Mouse (Mus musculus) monocyte, adult 5-6 weeks (primary cell): ENCODE measurements at regions not wholly inside any gene's neighbourhood (a gene's known extent, or its start where the extent isn't known, plus 50 kb on each side); places are given as distances from the start of the nearest gene placed in this dataset.
"Not testable (repeated sequence)": the region's sequence is repeated elsewhere in the genome, so short reads cannot be mapped to it uniquely, and the experiment has no call there.

Source experiments
- ATAC-seq: fragments of 153-309, 156-312 bp; replicated peaks from 2 replicates; pipeline ENCODE4 v1.8.0; 2017; ENCODE audit warnings: mild to moderate bottlenecking; ENCODE audit not compliant: low TSS enrichment, insufficient number of reproducible peaks, severe bottlenecking, poor library complexity, low FRiP score

DNA sequence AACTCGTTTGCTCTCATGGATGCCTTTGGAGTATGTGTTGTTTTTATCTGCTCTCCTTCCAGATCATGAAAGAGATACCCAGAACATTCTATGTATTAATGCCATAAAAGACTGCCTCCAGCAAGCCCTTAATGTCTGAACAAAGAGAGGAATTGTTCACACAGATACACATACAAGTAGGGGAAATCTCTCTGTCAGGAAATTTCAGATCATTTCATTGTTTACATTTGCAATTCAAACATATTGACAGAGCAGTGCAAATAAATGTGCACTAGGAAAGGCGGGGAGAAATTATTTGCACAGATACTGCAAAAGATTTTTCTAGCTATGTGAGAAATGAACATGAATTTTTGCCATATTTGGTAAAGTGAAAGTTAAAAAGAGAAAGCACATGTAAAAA, 216.4 kb upstream of the Ube2e3 start:
- ATAC-seq: no peak

DNA sequence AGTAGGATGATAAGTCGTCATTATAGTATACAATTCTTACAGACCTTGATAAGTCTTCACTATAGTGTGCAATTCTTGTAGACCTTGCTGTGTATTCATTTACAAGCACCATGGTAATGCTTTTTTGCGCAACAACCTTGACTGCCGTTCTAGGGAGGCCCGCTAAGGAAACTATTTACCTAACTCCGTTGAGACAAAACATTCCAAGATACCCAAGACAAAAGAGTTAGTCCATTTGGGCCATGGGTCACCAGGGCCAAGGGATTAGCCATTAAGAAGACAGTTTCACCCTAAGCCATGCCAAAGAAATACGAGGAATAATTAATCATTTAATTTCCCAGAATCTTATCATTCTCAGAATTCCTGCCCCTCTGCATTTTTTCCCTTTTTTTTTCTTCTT, 227.6 kb upstream of the Ube2e3 start:
- no peak for ATAC-seq

GRCm38 (mm10) chr2:78625264-78625663, 242.7 kb upstream of the Ube2e3 start:
- no peak for ATAC-seq

GRCm38 (mm10) chr2:78606388-78606787, 261.5 kb upstream of the Ube2e3 start:
- no peak for ATAC-seq

- ATAC-seq: no peak
These were observed 267.2 kb upstream of the Ube2e3 start for GRCm38 (mm10) chr2:78600753-78601152.

GRCm38 (mm10) chr2:78598039-78598438, 269.9 kb upstream of the Ube2e3 start:
- ATAC-seq: no peak

GRCm38 (mm10) chr2:78596251-78596650, 271.7 kb upstream of the Ube2e3 start:
- no peak for ATAC-seq

GRCm38 (mm10) chr2:78580013-78580412, 287.9 kb upstream of the Ube2e3 start:
- ATAC-seq: no peak

GRCm38 (mm10) chr2:78572492-78572891, 295.4 kb upstream of the Ube2e3 start:
- ATAC-seq: no peak

- no peak for ATAC-seq
These were observed 309.8 kb upstream of the Ube2e3 start for GRCm38 (mm10) chr2:78558128-78558527.

DNA sequence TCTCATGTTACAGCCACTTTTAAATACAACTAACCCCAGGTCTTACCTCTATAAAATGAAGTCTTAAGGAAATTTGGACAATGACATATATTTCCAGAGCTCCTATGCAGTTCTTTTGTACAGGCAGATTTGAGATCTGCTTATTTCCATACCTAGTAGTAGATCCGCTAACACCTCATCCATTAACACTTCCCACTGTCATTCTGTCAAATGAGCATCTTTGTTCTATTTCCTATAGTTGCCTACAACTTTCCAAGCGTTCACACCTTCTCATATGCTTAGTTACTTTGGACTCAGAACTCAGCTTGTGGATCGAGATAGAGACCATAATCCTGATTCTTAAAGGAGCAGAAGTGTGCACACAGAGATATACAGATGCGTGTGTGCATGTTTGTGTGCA, 316.8 kb upstream of the Ube2e3 start:
- ATAC-seq: no peak

DNA sequence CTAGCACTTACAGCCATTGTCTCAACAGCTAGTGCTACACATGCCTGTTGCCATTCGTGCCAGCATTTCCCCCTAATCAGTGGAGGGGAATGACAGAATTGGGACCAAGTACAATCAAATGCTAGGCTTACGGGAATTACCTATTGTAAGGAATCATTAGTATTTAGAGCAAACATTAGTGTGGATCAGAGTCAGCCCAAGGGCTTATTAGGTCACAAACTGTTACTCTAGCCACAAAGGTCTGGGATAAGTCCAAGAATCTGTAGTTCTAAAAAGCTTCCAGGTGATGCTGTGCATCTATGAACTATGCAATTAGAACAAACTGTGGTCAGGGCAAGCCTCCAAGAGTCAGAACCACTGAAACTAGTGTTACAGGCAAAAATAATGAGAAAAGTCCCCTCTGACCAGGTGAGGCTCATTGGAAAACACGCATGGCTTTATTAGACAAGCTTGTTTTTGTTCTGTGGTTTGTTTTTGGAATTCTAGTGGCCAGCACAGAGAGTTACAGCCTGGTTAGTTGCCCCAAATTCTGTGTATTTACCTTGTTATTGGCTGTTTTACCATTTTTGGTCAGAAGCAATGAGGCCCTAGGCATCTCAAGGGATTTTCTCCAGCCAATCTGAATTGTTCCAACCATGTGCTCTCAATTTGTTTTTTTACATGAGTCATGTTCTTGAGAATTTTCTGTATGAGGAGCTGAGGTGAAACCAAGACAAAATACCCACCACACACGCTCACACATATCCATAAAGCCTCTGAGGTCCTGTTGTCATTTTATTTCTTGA, 319.0 kb upstream of the Ube2e3 start:
- ATAC-seq: no peak

GRCm38 (mm10) chr2:78547286-78547685, 320.6 kb upstream of the Ube2e3 start:
- no peak for ATAC-seq

DNA sequence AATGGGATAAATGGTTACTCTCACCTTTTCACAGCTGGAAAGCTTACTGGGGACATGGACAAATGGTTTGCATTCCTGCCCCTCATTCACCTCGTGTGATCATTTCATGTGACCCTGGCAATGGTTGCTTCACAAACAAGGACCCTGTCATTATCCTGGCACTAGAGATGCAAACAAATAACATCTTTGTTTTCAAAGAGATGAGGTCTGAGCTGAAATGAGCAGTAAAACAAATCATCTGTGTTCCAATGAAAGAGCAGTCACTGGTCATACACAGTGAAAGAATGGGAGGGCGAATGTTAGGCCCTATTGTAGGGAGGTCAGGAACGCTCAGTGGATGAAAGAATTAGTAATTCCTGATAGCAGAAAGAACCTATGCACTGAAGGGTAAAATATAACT, 327.5 kb upstream of the Ube2e3 start:
- no peak for ATAC-seq

DNA sequence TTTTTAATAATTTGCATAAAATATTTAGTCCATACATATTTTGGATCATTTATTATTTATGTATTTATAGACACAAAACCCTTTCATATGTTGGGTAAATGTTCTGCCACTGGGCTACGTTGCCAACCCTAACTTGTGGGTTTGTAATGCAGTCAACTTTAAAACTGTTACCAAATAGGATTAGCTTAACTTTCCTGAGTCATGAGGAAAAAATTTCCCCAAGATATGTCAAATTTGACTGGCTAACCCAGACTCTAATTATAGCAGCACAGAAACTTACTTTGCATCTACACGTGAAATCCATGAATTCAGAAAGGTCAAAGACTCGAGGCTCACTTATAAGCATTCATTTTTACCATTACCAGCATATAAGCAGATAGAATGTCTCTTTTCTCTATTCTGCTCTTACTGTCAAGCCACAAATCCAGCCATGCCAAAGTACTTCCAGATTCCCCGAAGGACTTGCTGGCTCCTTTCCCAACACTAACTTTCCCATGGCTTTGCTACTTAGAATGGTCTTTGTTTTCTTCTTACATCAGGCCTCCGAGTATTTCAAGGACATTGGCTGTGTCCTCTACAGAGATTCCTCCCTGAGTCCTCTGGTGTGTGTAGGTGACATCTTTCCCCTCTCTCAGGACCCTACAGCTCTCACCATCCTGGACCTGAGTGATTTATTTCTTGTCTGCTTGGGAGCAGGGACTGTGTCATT, 328.2 kb upstream of the Ube2e3 start:
- no peak for ATAC-seq

GRCm38 (mm10) chr2:78537574-78537973, 330.4 kb upstream of the Ube2e3 start:
- no peak for ATAC-seq

DNA sequence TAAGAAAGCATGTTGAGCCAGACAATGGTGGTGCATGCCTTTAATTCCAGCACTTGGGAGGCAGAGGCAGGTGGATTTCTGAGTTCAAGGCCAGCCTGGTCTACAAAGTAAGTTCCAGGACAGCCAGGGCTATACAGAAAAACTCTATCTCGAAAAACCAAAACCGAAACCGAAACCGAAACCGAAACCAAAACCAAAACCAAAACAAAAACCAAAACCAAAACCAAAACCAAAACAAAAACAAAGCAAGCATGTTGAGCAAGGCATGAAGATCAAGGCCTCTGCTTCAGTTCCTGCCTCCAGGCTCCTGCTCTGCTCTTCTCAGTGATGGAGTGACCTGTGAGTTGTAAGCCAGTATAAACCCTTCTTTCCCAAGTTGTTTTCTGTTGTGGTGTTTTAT, 334.0 kb upstream of the Ube2e3 start:
- ATAC-seq: not testable (repeated sequence)

- ATAC-seq: no peak
These were observed 337.4 kb upstream of the Ube2e3 start for GRCm38 (mm10) chr2:78530535-78530934.

- no peak for ATAC-seq
These were observed 347.5 kb upstream of the Ube2e3 start for GRCm38 (mm10) chr2:78520258-78521023.

DNA sequence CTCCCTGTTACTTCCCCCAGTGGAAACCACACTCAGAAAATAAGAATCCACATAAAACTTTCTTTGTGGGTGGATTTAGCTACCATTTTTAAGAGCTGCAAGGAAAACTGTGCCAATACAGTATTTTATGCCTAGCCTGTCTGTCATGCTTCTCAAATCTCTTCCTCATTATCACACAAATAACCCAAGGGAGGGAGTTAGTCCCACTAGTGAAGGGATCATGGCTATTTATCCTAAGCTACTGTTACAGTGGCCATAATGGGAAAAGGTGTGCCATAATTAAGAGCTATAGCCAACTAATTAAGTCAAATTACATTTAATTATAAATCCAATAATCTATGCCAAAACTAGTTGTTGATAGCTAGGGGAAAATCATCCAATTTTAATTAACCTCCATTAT, 374.8 kb upstream of the Ube2e3 start:
- no peak for ATAC-seq
